ENCODE assay signal across 20 mouse cellular contexts in genomic region chr17:80311761-80312160, GRCm38 (mm10). TPM values are rescaled to one million over a fixed set of nuclear protein-coding genes. Genes with fewer than 3 reads are reported as not detected.
DNase-seq lines count a peak whose midpoint lies in the region; ATAC-seq and TF ChIP-seq lines count a peak whose summit lies in the region.
"Had no signal": no experiment of that assay in that cellular context is flagged by ENCODE, and none has a peak within 500 bp of the region (broad histone marks: within the 10 kb centered on the region; RNA-seq: fewer than 3 reads in every experiment).

No protein-coding gene starts in this region.

- H3K27me3 ChIP-seq in forebrain, embryonic 10.5 days (ENCODE audit: poor library complexity, severe bottlenecking): no peaks in the 10 kb centered on the region
- no peaks in the 10 kb centered on the region for H3K27me3 ChIP-seq in forebrain, embryonic 15.5 days
- no peaks in the 10 kb centered on the region for H3K27me3 ChIP-seq in hindbrain, embryonic 15.5 days
- no peaks in the 10 kb centered on the region for H3K27me3 ChIP-seq in hindbrain, embryonic 12.5 days
- H3K27me3 ChIP-seq: heart, embryonic 13.5 days; limb, embryonic 15.5 days; neural tube, embryonic 15.5 days; Patski had no signal

- H3K4me2 ChIP-seq in forebrain, embryonic 15.5 days (replicated peaks): no peak overlapping the region
- 0 out of 2 replicates have a peak overlapping the region, but pooled peaks have one; percentile 9 for H3K4me2 ChIP-seq in hindbrain, embryonic 15.5 days
- no peak overlapping the region for H3K4me2 ChIP-seq in hindbrain, embryonic 12.5 days (replicated peaks)
- H3K4me2 ChIP-seq: heart, embryonic 13.5 days; limb, embryonic 15.5 days; neural tube, embryonic 15.5 days had no signal

- H3K27ac ChIP-seq in forebrain, embryonic 10.5 days: 0 out of 2 replicates have a peak overlapping the region, but pooled peaks have one; percentile 35
- no peak overlapping the region for H3K27ac ChIP-seq in forebrain, embryonic 15.5 days (replicated peaks)
- 0 out of 2 replicates have a peak overlapping the region, but pooled peaks have one; percentile 16 for H3K27ac ChIP-seq in hindbrain, embryonic 15.5 days (replicated peaks)
- H3K27ac ChIP-seq in hindbrain, embryonic 12.5 days: no peak overlapping the region
- H3K27ac ChIP-seq: heart, embryonic 13.5 days; limb, embryonic 15.5 days; neural tube, embryonic 15.5 days had no signal

- no peaks in the 10 kb centered on the region for H3K9me3 ChIP-seq in forebrain, embryonic 10.5 days
- H3K9me3 ChIP-seq in forebrain, embryonic 15.5 days: no peaks in the 10 kb centered on the region
- H3K9me3 ChIP-seq in hindbrain, embryonic 15.5 days: no peaks in the 10 kb centered on the region
- H3K9me3 ChIP-seq in hindbrain, embryonic 12.5 days (replicated peaks): no peaks in the 10 kb centered on the region
- H3K9me3 ChIP-seq: heart, embryonic 13.5 days; limb, embryonic 15.5 days; neural tube, embryonic 15.5 days had no signal

- peaks cover 17% of the 10 kb centered on the region; the same call in 1 of the 2 replicates for H3K4me1 ChIP-seq in forebrain, embryonic 10.5 days
- peaks cover 6% of the 10 kb centered on the region; the same call in 1 of the 2 replicates for H3K4me1 ChIP-seq in forebrain, embryonic 15.5 days
- peaks cover 10% of the 10 kb centered on the region; the same call in 1 of the 2 replicates for H3K4me1 ChIP-seq in hindbrain, embryonic 15.5 days (replicated peaks)
- H3K4me1 ChIP-seq in hindbrain, embryonic 12.5 days: peaks cover 3% of the 10 kb centered on the region; the same call in 1 of the 2 replicates

- no peak for TF ChIP-seq CTCF in brain, embryonic 14.5 days (IDR thresholded peaks at IDR 0.05; ENCODE audit: borderline replicate concordance, extremely low read depth, insufficient read depth, insufficient read length)

- no peak for TF ChIP-seq POLR2A in brain, embryonic 14.5 days (IDR thresholded peaks at IDR 0.05; ENCODE audit: borderline replicate concordance, extremely low read depth, insufficient read depth, insufficient read length, poor library complexity, severe bottlenecking)

- H3K36me3 ChIP-seq in forebrain, embryonic 10.5 days (replicated peaks): no peaks in the 10 kb centered on the region
- no peaks in the 10 kb centered on the region for H3K36me3 ChIP-seq in forebrain, embryonic 15.5 days
- H3K36me3 ChIP-seq in hindbrain, embryonic 15.5 days: no peaks in the 10 kb centered on the region
- no peaks in the 10 kb centered on the region for H3K36me3 ChIP-seq in hindbrain, embryonic 12.5 days
- H3K36me3 ChIP-seq: heart, embryonic 13.5 days; limb, embryonic 15.5 days; neural tube, embryonic 15.5 days had no signal

- ATAC-seq in forebrain, embryonic 15.5 days (replicated peaks): no peak
- ATAC-seq in hindbrain, embryonic 15.5 days (ENCODE audit: low FRiP score, low read depth): no peak
- ATAC-seq in hindbrain, embryonic 12.5 days (ENCODE audit: low FRiP score): no peak
- ATAC-seq in activated CD4-positive, CD25-positive, alpha-beta regulatory T cell, adult 4 months: no peak
- ATAC-seq: Patski had no signal

- no peak overlapping the region for H3K9ac ChIP-seq in forebrain, embryonic 15.5 days (replicated peaks)
- H3K9ac ChIP-seq in hindbrain, embryonic 15.5 days: no peak overlapping the region
- H3K9ac ChIP-seq in hindbrain, embryonic 12.5 days: no peak overlapping the region
- H3K9ac ChIP-seq: heart, embryonic 13.5 days; limb, embryonic 15.5 days; neural tube, embryonic 15.5 days had no signal

- 84% methylated on average over 9 of the region's 9 CpGs for WGBS in forebrain, embryonic 10.5 days
- 24% methylated on average over 9 of the region's 9 CpGs for WGBS in forebrain, embryonic 15.5 days
- 49% methylated on average over 9 of the region's 9 CpGs for WGBS in hindbrain, embryonic 15.5 days
- 65% methylated on average over 9 of the region's 9 CpGs for WGBS in hindbrain, embryonic 12.5 days

- DNase-seq in forebrain, embryonic 10.5 days (ENCODE audit: extremely low spot score, low spot score): no peak
- DNase-seq in 3T3-L1 (ENCODE audit: low read depth, low spot score): peak; percentile 18
- peak; percentile 61 for DNase-seq in brain, embryonic 14.5 days (ENCODE audit: low read depth)
- DNase-seq in embryo, embryonic 11 days: no peak
- DNase-seq: cerebellum, postnatal 10 days; gastrocnemius, postnatal 25 days; kidney, adult 2 months; kidney, postnatal 25 days; layer of hippocampus, adult 9-11 months; lung, postnatal 10 days; thymus, postnatal 4 days had no signal

- no peak overlapping the region for H3K4me3 ChIP-seq in forebrain, embryonic 10.5 days
- H3K4me3 ChIP-seq in forebrain, embryonic 15.5 days: no peak overlapping the region
- no peak overlapping the region for H3K4me3 ChIP-seq in hindbrain, embryonic 15.5 days
- H3K4me3 ChIP-seq in hindbrain, embryonic 12.5 days: no peak overlapping the region
- H3K4me3 ChIP-seq: erythroblast, embryonic 14.5 days; heart, embryonic 13.5 days; limb, embryonic 15.5 days; neural tube, embryonic 15.5 days had no signal

RNA-seq across cellular contexts. Expression of gene Arhgef33, which starts 4.6 kb away (rescaled TPM):
- polyA plus RNA-seq in forebrain, embryonic 10.5 days (2016; fragmentation: Nextera tagmentation; extraction: Ambion mirVana): 0.20 and 0.97 TPM in 2 replicates
- polyA plus RNA-seq in forebrain, embryonic 15.5 days (2015; fragmentation: Nextera tagmentation; extraction: Ambion mirVana): 1.0 and 1.1 TPM in 2 replicates
- 4.7 and 5.0 TPM in 2 replicates for polyA plus RNA-seq in hindbrain, embryonic 15.5 days (2015; fragmentation: Nextera tagmentation; extraction: Ambion mirVana)
- polyA plus RNA-seq in hindbrain, embryonic 12.5 days (2016; fragmentation: Nextera tagmentation; extraction: Ambion mirVana): 1.0 and 1.2 TPM in 2 replicates
- 1.9 and 3.1 TPM in 2 replicates for polyA plus RNA-seq in brain, embryonic 14.5 days (2012; rRNA removed)
- under 1 TPM in 1 of 2 experiments, not detected in 1; 0.37 TPM for polyA plus RNA-seq in activated CD4-positive, CD25-positive, alpha-beta regulatory T cell, adult 4 months (2017; shearing (Covaris generic))
- polyA plus RNA-seq: erythroblast, embryonic 14.5 days had no signal

RNA-seq across cellular contexts. Expression of gene Dhx57, which starts 21.5 kb away (rescaled TPM):
- 15.0 and 16.3 TPM in 2 replicates for polyA plus RNA-seq in forebrain, embryonic 10.5 days (2016; fragmentation: Nextera tagmentation; extraction: Ambion mirVana)
- 47.9 and 48.8 TPM in 2 replicates for polyA plus RNA-seq in forebrain, embryonic 15.5 days (2015; fragmentation: Nextera tagmentation; extraction: Ambion mirVana)
- polyA plus RNA-seq in hindbrain, embryonic 15.5 days (2015; fragmentation: Nextera tagmentation; extraction: Ambion mirVana): 52.0 and 55.1 TPM in 2 replicates
- 42.7 and 44.6 TPM in 2 replicates for polyA plus RNA-seq in hindbrain, embryonic 12.5 days (2016; fragmentation: Nextera tagmentation; extraction: Ambion mirVana)
- 65.0 and 69.8 TPM in 2 replicates for polyA plus RNA-seq in brain, embryonic 14.5 days (2012; rRNA removed)
- polyA plus RNA-seq in activated CD4-positive, CD25-positive, alpha-beta regulatory T cell, adult 4 months (2017; shearing (Covaris generic)): 1 to 10 TPM; 7.0 to 8.6 TPM

RNA-seq across cellular contexts. Expression of gene Morn2, which starts 21.8 kb away (rescaled TPM):
- 31.4 and 35.1 TPM in 2 replicates for polyA plus RNA-seq in forebrain, embryonic 10.5 days (2016; fragmentation: Nextera tagmentation; extraction: Ambion mirVana)
- 45.3 and 47.7 TPM in 2 replicates for polyA plus RNA-seq in forebrain, embryonic 15.5 days (2015; fragmentation: Nextera tagmentation; extraction: Ambion mirVana)
- 54.2 and 56.9 TPM in 2 replicates for polyA plus RNA-seq in hindbrain, embryonic 15.5 days (2015; fragmentation: Nextera tagmentation; extraction: Ambion mirVana)
- 32.3 and 32.4 TPM in 2 replicates for polyA plus RNA-seq in hindbrain, embryonic 12.5 days (2016; fragmentation: Nextera tagmentation; extraction: Ambion mirVana)
- polyA plus RNA-seq in brain, embryonic 14.5 days (2012; rRNA removed): 16.0 and 25.6 TPM in 2 replicates
- polyA plus RNA-seq in activated CD4-positive, CD25-positive, alpha-beta regulatory T cell, adult 4 months (2017; shearing (Covaris generic)): 1 to 10 TPM; 2.4 to 2.6 TPM

Comparison
In these comparisons a context has a peak if more than half of its experiments do, and no peak if none do; other contexts are left out.
1. H3K27ac ChIP-seq: peak in forebrain, embryonic 10.5 days (single experiment) and hindbrain, embryonic 15.5 days (single experiment); none in forebrain, embryonic 15.5 days (single experiment) and hindbrain, embryonic 12.5 days (single experiment).
2. DNase-seq: peak in 3T3-L1 (single experiment) and brain, embryonic 14.5 days (single experiment); none in forebrain, embryonic 10.5 days (single experiment) and embryo, embryonic 11 days (single experiment).